Mouse (Mus musculus): Measurements from ENCODE around the gene Gsdmc3. TPM values are rescaled to one million over a fixed set of nuclear protein-coding genes. Genes with fewer than 3 reads are reported as not detected.
"Not testable (repeated sequence)": the region's sequence is repeated elsewhere in the genome, so short reads cannot be mapped to it uniquely, and the experiment has no call there.

Gene Gsdmc3
- polyA plus RNA-seq (2015; fragmentation: Nextera tagmentation; extraction: Ambion mirVana) = 10.3 and 12.7 TPM in 2 replicates

DNA sequence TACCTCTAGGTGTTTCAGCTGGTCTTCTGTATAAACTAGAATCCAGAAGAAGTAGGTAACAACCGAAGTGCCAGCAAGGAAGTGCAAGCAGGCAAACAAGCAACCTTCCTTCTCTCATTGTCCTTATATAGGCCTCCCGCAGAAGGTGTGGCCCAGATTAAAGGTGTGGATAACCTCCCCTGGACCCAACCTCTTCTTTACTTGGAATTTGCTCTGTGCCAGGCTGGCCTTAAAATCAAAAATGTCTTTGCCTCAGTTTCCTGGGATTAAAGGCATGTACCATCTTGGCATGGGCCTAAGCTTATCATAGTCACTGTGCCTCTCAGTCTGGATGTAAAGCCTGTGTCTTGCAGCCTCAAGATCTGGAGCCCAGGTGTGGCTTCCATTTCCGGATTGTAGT, at the start of gene Gsdmc3:
Gene Gsdmc3 (minus strand): TSS at position 101 of the 400 bp plus-strand sequence.
- not testable (repeated sequence) for H3K9ac ChIP-seq (ENCODE audit: low read depth, low read length); H3K4me3 ChIP-seq (replicated peaks; ENCODE audit: low read depth, low read length); H3K4me1 ChIP-seq (replicated peaks; ENCODE audit: insufficient read depth, low read length); H3K27me3 ChIP-seq (ENCODE audit: insufficient read depth, low read length); H3K27ac ChIP-seq; ATAC-seq (replicated peaks; ENCODE audit: low FRiP score, low read depth); H3K9me3 ChIP-seq (replicated peaks; ENCODE audit: low read length); H3K4me2 ChIP-seq (ENCODE audit: low read length); DNase-seq (ENCODE audit: low spot score); H3K36me3 ChIP-seq (ENCODE audit: insufficient read depth, low read length)
- WGBS = 89% methylated on average over 1 of the region's 3 CpGs

DNA sequence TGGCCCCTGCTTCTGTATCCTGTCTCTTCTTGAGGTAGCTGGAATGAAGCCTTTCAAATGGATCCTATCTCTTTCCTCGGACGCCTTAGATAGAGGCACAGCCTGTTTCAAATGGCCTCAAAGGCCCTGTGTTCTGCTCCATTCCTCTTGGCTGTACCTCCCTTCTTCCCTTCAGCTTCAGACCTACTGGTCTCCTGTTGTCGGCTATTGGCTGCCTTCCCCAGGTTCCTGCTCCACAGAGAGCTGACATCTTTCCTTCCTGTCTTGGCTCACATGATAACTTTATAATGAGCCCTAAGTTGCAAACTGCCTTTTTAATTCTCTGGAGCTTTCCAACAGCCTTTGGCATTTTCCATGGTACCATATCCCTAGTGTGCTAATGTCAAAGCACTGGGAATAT, 47.8 kb upstream of the Gsdmc3 start:
- H3K4me2 ChIP-seq (ENCODE audit: low read length) = no peak overlapping the region
- ATAC-seq (replicated peaks; ENCODE audit: low FRiP score, low read depth) (no peak), DNase-seq (ENCODE audit: low spot score) (no peak)
- peaks cover 10% of the 10 kb centered on the region; the same call in 1 of the 2 replicates for H3K36me3 ChIP-seq (ENCODE audit: insufficient read depth, low read length)
- WGBS = 83% methylated on average over 3 of the region's 3 CpGs
- no peak for TF ChIP-seq CTCF (IDR thresholded peaks at IDR 0.05; ENCODE audit: low read depth)
- no peak overlapping the region for H3K4me3 ChIP-seq (replicated peaks; ENCODE audit: low read depth, low read length)
- no peaks in the 10 kb centered on the region for H3K9me3 ChIP-seq (replicated peaks; ENCODE audit: low read length)
- no peak overlapping the region for H3K27ac ChIP-seq
- no peak overlapping the region for H3K9ac ChIP-seq (ENCODE audit: low read depth, low read length)
- no peaks in the 10 kb centered on the region for H3K4me1 ChIP-seq (replicated peaks; ENCODE audit: insufficient read depth, low read length)
- no peaks in the 10 kb centered on the region for H3K27me3 ChIP-seq (ENCODE audit: insufficient read depth, low read length)

DNA sequence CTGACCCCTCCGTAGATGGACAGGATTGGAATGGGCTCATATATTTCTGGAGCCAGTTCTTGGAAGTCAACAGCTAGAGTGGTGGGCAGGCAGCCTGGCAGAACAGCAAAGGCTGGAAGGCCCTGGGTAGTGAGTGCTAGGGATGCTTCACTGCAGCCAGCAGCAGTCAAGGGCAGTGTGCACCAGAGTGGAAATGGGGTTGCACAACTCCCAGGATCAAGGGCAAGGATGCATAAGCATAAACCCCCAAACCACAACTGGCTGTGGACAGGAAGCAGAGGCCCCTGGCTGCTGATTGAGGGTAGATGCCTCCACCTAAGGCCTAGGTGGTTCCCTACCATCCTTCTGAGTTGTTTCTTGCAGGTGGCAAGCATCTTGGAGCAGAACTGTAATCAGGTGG, 46.1 kb upstream of the Gsdmc3 start:
- H3K9ac ChIP-seq (ENCODE audit: low read depth, low read length) = no peak overlapping the region
- H3K27me3 ChIP-seq (ENCODE audit: insufficient read depth, low read length) = no peaks in the 10 kb centered on the region
- no peak overlapping the region for H3K4me2 ChIP-seq (ENCODE audit: low read length)
- no peaks in the 10 kb centered on the region for H3K9me3 ChIP-seq (replicated peaks; ENCODE audit: low read length)
- no peak overlapping the region for H3K27ac ChIP-seq
- WGBS = 60% methylated on average over 1 of the region's 1 CpGs
- no peaks in the 10 kb centered on the region for H3K4me1 ChIP-seq (replicated peaks; ENCODE audit: insufficient read depth, low read length)
- ATAC-seq (replicated peaks; ENCODE audit: low FRiP score, low read depth) (0 out of 2 replicates have a peak, but pooled peaks have one; percentile 12), DNase-seq (ENCODE audit: low spot score) (no peak)
- H3K36me3 ChIP-seq (ENCODE audit: insufficient read depth, low read length) = 0 out of 2 replicates have a peak, but pooled peaks cover under 1% of the 10 kb centered on the region
- no peak overlapping the region for H3K4me3 ChIP-seq (replicated peaks; ENCODE audit: low read depth, low read length)
- TF ChIP-seq CTCF (IDR thresholded peaks at IDR 0.05; ENCODE audit: low read depth) = no peak

DNA sequence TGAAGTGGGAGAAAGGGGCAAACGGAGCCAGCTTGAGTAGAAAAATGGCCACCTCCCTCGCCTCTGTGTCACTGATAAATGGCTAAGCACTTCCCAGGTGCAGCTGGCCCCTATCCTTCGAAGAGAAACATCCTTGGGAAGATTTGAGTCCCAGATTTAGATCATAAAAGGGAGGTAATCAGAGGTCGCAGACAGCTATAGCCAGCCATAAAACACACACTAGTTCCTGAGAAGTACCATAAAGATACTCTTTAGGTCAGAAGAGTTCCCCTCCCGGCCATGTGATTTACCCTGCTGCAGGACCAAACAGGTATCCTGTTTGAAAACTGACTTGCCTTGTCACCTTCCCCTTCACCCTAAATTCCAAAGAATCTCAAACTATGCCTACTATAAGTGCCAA, 43.3 kb upstream of the Gsdmc3 start:
- H3K9me3 ChIP-seq (replicated peaks; ENCODE audit: low read length); DNase-seq (ENCODE audit: low spot score); H3K4me2 ChIP-seq (ENCODE audit: low read length); H3K4me3 ChIP-seq (replicated peaks; ENCODE audit: low read depth, low read length); ATAC-seq (replicated peaks; ENCODE audit: low FRiP score, low read depth); H3K36me3 ChIP-seq (ENCODE audit: insufficient read depth, low read length); H3K27me3 ChIP-seq (ENCODE audit: insufficient read depth, low read length); H3K4me1 ChIP-seq (replicated peaks; ENCODE audit: insufficient read depth, low read length); H3K27ac ChIP-seq; H3K9ac ChIP-seq (ENCODE audit: low read depth, low read length): not testable (repeated sequence)
- 13% methylated on average over 2 of the region's 5 CpGs for WGBS

DNA sequence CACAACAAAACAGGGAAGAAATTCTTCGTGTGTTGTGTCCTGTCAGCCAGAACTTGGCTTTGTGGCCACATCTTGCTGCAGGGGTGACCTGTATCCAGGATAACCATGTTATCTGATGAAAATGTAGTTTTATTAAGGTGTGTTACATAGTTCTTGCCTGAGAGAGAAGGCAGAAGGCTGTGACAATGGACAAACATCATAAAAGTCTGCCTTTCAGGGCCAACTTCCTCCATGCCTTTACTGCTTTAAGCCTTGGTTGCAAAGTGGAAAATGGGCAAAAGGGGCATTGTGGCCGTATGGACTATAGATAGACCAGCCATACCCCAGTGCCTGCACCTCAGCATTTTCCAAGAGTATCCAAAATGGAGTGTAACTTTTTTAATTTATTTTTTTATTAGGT, 41.4 kb upstream of the Gsdmc3 start:
- H3K27me3 ChIP-seq (ENCODE audit: insufficient read depth, low read length); H3K4me3 ChIP-seq (replicated peaks; ENCODE audit: low read depth, low read length); H3K9me3 ChIP-seq (replicated peaks; ENCODE audit: low read length); ATAC-seq (replicated peaks; ENCODE audit: low FRiP score, low read depth); DNase-seq (ENCODE audit: low spot score); H3K4me2 ChIP-seq (ENCODE audit: low read length); H3K27ac ChIP-seq; H3K36me3 ChIP-seq (ENCODE audit: insufficient read depth, low read length); H3K4me1 ChIP-seq (replicated peaks; ENCODE audit: insufficient read depth, low read length); H3K9ac ChIP-seq (ENCODE audit: low read depth, low read length): not testable (repeated sequence)
- 76% methylated on average over 1 of the region's 2 CpGs for WGBS

DNA sequence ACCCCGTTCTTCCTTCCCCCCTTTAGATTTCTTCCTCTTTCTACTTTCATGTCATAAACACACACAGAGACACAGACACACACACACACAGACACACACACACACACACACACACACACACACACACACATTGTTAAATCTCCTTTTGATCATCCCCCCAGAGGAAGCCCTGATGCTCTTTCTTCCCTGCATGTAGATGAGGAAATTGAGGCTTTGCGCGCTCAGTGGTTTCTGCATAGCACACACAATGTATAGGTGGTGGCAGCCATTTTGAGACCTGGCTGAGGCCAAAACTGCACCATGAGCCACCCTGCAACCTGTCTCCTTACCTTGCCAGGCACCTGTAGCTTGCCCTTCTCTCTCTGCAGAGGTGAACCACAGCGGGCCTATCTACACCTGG, 38.2 kb upstream of the Gsdmc3 start:
- H3K9ac ChIP-seq (ENCODE audit: low read depth, low read length); H3K27me3 ChIP-seq (ENCODE audit: insufficient read depth, low read length); H3K9me3 ChIP-seq (replicated peaks; ENCODE audit: low read length); H3K27ac ChIP-seq; H3K4me3 ChIP-seq (replicated peaks; ENCODE audit: low read depth, low read length); H3K4me2 ChIP-seq (ENCODE audit: low read length); H3K4me1 ChIP-seq (replicated peaks; ENCODE audit: insufficient read depth, low read length); H3K36me3 ChIP-seq (ENCODE audit: insufficient read depth, low read length); DNase-seq (ENCODE audit: low spot score); ATAC-seq (replicated peaks; ENCODE audit: low FRiP score, low read depth): not testable (repeated sequence)
- WGBS = 91% methylated on average over 3 of the region's 4 CpGs

DNA sequence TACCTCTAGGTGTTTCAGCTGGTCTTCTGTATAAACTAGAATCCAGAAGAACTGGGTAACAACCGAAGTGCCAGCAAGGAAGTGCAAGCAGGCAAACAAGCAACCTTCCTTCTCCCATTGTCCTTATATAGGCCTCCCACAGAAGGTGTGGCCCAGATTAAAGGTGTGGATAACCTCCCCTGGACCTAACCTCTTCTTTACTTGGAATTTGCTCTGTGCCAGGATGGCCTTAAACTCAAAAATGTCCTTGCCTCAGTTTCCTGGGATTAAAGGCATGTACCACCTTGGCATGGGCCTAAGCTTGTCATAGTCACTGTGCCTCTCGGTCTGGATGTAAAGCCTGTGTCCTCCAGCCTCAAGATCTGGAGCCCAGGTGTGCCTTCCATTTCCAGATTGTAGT, 33.8 kb upstream of the Gsdmc3 start, which contains the start of gene Gsdmc4:
Gene Gsdmc4 (minus strand): TSS at position 101 of the 400 bp plus-strand sequence.
- H3K9me3 ChIP-seq (replicated peaks; ENCODE audit: low read length); H3K36me3 ChIP-seq (ENCODE audit: insufficient read depth, low read length); ATAC-seq (replicated peaks; ENCODE audit: low FRiP score, low read depth); H3K4me1 ChIP-seq (replicated peaks; ENCODE audit: insufficient read depth, low read length); H3K27me3 ChIP-seq (ENCODE audit: insufficient read depth, low read length); H3K4me3 ChIP-seq (replicated peaks; ENCODE audit: low read depth, low read length); H3K27ac ChIP-seq; DNase-seq (ENCODE audit: low spot score); H3K4me2 ChIP-seq (ENCODE audit: low read length); H3K9ac ChIP-seq (ENCODE audit: low read depth, low read length): not testable (repeated sequence)
- 85% methylated on average over 2 of the region's 2 CpGs for WGBS

DNA sequence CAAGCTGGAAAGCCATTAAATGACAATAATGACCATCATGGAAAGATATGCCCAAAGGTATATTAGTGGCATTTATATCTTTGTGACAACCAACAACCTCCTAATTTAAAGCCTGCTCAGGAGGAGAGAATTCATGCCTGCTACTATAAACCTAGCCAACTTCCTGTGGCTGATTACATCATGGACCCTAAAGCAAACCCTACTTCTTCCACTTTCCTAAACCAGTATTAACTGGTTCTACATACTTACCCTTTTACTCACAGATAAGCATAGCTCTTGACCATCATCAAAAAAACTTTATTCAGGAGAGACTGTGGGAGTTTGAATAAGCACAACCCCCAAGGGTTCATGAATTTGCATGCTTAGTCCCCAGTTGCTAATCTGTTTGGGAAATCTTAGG, 31.5 kb upstream of the Gsdmc3 start:
- not testable (repeated sequence) for DNase-seq (ENCODE audit: low spot score); ATAC-seq (replicated peaks; ENCODE audit: low FRiP score, low read depth); H3K9me3 ChIP-seq (replicated peaks; ENCODE audit: low read length); H3K4me1 ChIP-seq (replicated peaks; ENCODE audit: insufficient read depth, low read length); H3K9ac ChIP-seq (ENCODE audit: low read depth, low read length); H3K4me2 ChIP-seq (ENCODE audit: low read length); H3K36me3 ChIP-seq (ENCODE audit: insufficient read depth, low read length); H3K27me3 ChIP-seq (ENCODE audit: insufficient read depth, low read length); H3K4me3 ChIP-seq (replicated peaks; ENCODE audit: low read depth, low read length); H3K27ac ChIP-seq

Data from kidney, postnatal 0 days (tissue).